Mouse (Mus musculus) liver, postnatal 0 days (tissue): ENCODE measurements around the gene Snx20.

ENCODE experiments used
- CTCF ChIP-seq: sonication (generic); IDR thresholded peaks from 2 replicates; pipeline ENCODE4 v1.5.1; 2016; ENCODE audit warnings: antibody characterized with exemption, low read depth
- EP300 ChIP-seq: IDR thresholded peaks from 2 replicates; pipeline ENCODE4 v1.6.1; 2016; ENCODE audit warnings: antibody characterized with exemption, low read depth, mild to moderate bottlenecking

DNA sequence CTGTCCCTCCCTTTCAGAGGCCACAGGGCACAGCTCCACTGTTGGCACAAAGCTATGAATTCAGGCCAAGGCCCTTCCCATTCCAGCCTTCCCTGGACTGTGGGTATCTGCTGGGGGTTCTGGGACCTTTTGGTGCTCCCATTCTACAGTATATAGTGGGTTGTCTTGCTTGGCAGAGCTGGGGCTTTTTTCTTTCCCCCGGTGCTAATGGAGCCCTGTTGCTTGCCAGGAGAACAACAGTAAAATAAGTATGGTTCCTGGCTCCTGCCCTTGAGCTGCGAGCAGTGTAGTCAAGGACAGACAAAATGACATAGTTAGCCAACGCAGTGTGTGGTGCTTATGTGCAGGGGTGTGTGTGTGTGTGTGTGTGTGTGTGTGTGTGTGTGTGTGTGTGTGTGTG lies 52.1 kb downstream of the Snx20 start:
- no peak for TF ChIP-seq EP300
- no peak for TF ChIP-seq CTCF
